Mouse (Mus musculus) embryo, embryonic 9.5 days (tissue): ENCODE measurements around the gene Hist1h2bc.
A peak's percentile ranks its signal among the peaks of the same experiment; 100 is the strongest.

Source experiments
- DNase-seq: peaks from one replicate; pipeline ENCODE4 v3.0.0-alpha.2; 2017; ENCODE audit errors: extremely low spot score

Hist1h2bc gene

GRCm38 (mm10) chr13:23737091-23737490, 53.1 kb downstream of the Hist1h2bc start:
- DNase-seq = no peak

- peak; percentile 58 for DNase-seq
Measured at GRCm38 (mm10) chr13:23738041-23738440, 54.0 kb downstream of the Hist1h2bc start.

- peak; percentile 97 for DNase-seq
Measured at GRCm38 (mm10) chr13:23738677-23739068, 54.7 kb downstream of the Hist1h2bc start, which contains the start of gene Hist1h1c. Hist1h1c (plus strand) TSS chr13:23738808.

GRCm38 (mm10) chr13:23739069-23739921, 55.3 kb downstream of the Hist1h2bc start:
- peak; percentile 95 for DNase-seq

GRCm38 (mm10) chr13:23739922-23740252, 55.9 kb downstream of the Hist1h2bc start:
- no peak for DNase-seq

GRCm38 (mm10) chr13:23740256-23740840, 56.3 kb downstream of the Hist1h2bc start:
- DNase-seq = no peak

- DNase-seq = no peak
Measured at GRCm38 (mm10) chr13:23740910-23741309, 56.9 kb downstream of the Hist1h2bc start.

GRCm38 (mm10) chr13:23742007-23742406, 58.0 kb downstream of the Hist1h2bc start:
- DNase-seq = no peak
